Mouse (Mus musculus) kidney, postnatal 25 days (tissue): ENCODE data around the gene Cyp1a1.

Experiments
- DNase-seq, 2 experiments: peaks; one replicate each; pipeline ENCODE4 v3.0.0; 2021; ENCODE audit warnings: mixed read lengths in 2 of 2

The Cyp1a1 gene

GRCm38 (mm10) chr9:57656631-57657350 lies 30.9 kb upstream of the Cyp1a1 start:
- no peak for DNase-seq

GRCm38 (mm10) chr9:57657843-57658242 lies 29.9 kb upstream of the Cyp1a1 start:
- DNase-seq: peak in 1 of 2 experiments; percentile 24

- DNase-seq: no peak
These were observed 28.8 kb upstream of the Cyp1a1 start for GRCm38 (mm10) chr9:57658970-57659369.

GRCm38 (mm10) chr9:57659774-57660173 lies 28.0 kb upstream of the Cyp1a1 start:
- DNase-seq: peak; percentile 85 to 87

GRCm38 (mm10) chr9:57660501-57660900 lies 27.2 kb upstream of the Cyp1a1 start:
- DNase-seq: no peak

- no peak for DNase-seq
These were observed 26.2 kb upstream of the Cyp1a1 start for GRCm38 (mm10) chr9:57661552-57661951.

- no peak for DNase-seq
These were observed 23.1 kb upstream of the Cyp1a1 start for GRCm38 (mm10) chr9:57664616-57665015.

GRCm38 (mm10) chr9:57666536-57666935 lies 21.2 kb upstream of the Cyp1a1 start:
- no peak for DNase-seq

- no peak for DNase-seq
These were observed 20.6 kb upstream of the Cyp1a1 start for GRCm38 (mm10) chr9:57667136-57667535.

GRCm38 (mm10) chr9:57667817-57668216 lies 19.9 kb upstream of the Cyp1a1 start:
- peak in 1 of 2 experiments; percentile 49 for DNase-seq

- DNase-seq: peak; percentile 16 to 68
These were observed 19.5 kb upstream of the Cyp1a1 start for GRCm38 (mm10) chr9:57668277-57668676.

- peak; percentile 83 to 93 for DNase-seq
These were observed 18.2 kb upstream of the Cyp1a1 start for GRCm38 (mm10) chr9:57669566-57669965.

GRCm38 (mm10) chr9:57671037-57671436 lies 16.7 kb upstream of the Cyp1a1 start:
- DNase-seq: no peak

- no peak for DNase-seq
These were observed 16.2 kb upstream of the Cyp1a1 start for GRCm38 (mm10) chr9:57671500-57671899.

- peak; percentile 43 to 79 for DNase-seq
These were observed 6.3 kb upstream of the Cyp1a1 start for GRCm38 (mm10) chr9:57681411-57681810.

GRCm38 (mm10) chr9:57683520-57683919 lies 4.2 kb upstream of the Cyp1a1 start, which contains the start of gene Cyp1a2:
TSS of gene Cyp1a2 (minus strand) at chr9:57683703.
- DNase-seq: no peak

- DNase-seq: no peak
These were observed 1.7 kb upstream of the Cyp1a1 start for GRCm38 (mm10) chr9:57686011-57686410.

GRCm38 (mm10) chr9:57688158-57688557 lies 430 bp downstream of the Cyp1a1 start:
- DNase-seq: peak; percentile 50 to 62

- DNase-seq: no peak
These were observed 878 bp downstream of the Cyp1a1 start for GRCm38 (mm10) chr9:57688606-57689005.

- peak in 1 of 2 experiments; percentile 49 for DNase-seq
These were observed 6.4 kb downstream of the Cyp1a1 start for GRCm38 (mm10) chr9:57694108-57694507.

- peak; percentile 65 to 83 for DNase-seq
These were observed 8.9 kb downstream of the Cyp1a1 start for GRCm38 (mm10) chr9:57696380-57697285.

GRCm38 (mm10) chr9:57697380-57697779 lies 9.7 kb downstream of the Cyp1a1 start:
- no peak for DNase-seq

GRCm38 (mm10) chr9:57698466-57699150 lies 10.9 kb downstream of the Cyp1a1 start:
- DNase-seq: no peak
